In genomic region chr16:18642897-18643296, GRCm38 (mm10) we compare ENCODE assay signal across 28 mouse cellular contexts. TPM values are rescaled to one million over a fixed set of nuclear protein-coding genes. Genes with fewer than 3 reads are reported as not detected.
DNase-seq lines count a peak whose midpoint lies in the region; ATAC-seq and TF ChIP-seq lines count a peak whose summit lies in the region.
"Had no signal": no experiment of that assay in that cellular context is flagged by ENCODE, and none has a peak within 500 bp of the region (broad histone marks: within the 10 kb centered on the region; RNA-seq: fewer than 3 reads in every experiment).

No protein-coding gene starts in this region.

- H3K27me3 ChIP-seq in limb, embryonic 13.5 days = no peaks in the 10 kb centered on the region
- H3K27me3 ChIP-seq in limb, embryonic 10.5 days (ENCODE audit: low read depth, poor library complexity, severe bottlenecking) = no peaks in the 10 kb centered on the region
- no peaks in the 10 kb centered on the region for H3K27me3 ChIP-seq in limb, embryonic 15.5 days
- H3K27me3 ChIP-seq: embryonic facial prominence, embryonic 12.5 days; embryonic facial prominence, embryonic 15.5 days; heart, embryonic 15.5 days had no signal

- H3K4me3 ChIP-seq in limb, embryonic 13.5 days = no peak overlapping the region
- H3K4me3 ChIP-seq in limb, embryonic 10.5 days = no peak overlapping the region
- H3K4me3 ChIP-seq in bone marrow, adult 2 months (replicated peaks; ENCODE audit: control insufficient read depth, low read depth, low read length) = no peak overlapping the region
- no peak overlapping the region for H3K4me3 ChIP-seq in limb, embryonic 15.5 days
- H3K4me3 ChIP-seq in lung, adult 2 months (replicated peaks; ENCODE audit: extremely low read depth, low read depth, low read length) = no peak overlapping the region
- H3K4me3 ChIP-seq: embryonic facial prominence, embryonic 12.5 days; embryonic facial prominence, embryonic 15.5 days; gastrocnemius, adult 2 months; heart, adult 2 months; heart, embryonic 15.5 days; hindbrain, embryonic 10.5 days; hindbrain, embryonic 13.5 days had no signal

- WGBS in limb, embryonic 13.5 days = 88% methylated on average over 4 of the region's 4 CpGs
- WGBS in limb, embryonic 10.5 days = 83% methylated on average over 4 of the region's 4 CpGs
- 66% methylated on average over 4 of the region's 4 CpGs for WGBS in bone marrow, adult 2 months
- 69% methylated on average over 4 of the region's 4 CpGs for WGBS in limb, embryonic 15.5 days
- WGBS in lung, adult 2 months = 66% methylated on average over 4 of the region's 4 CpGs

- no peaks in the 10 kb centered on the region for H3K9me3 ChIP-seq in limb, embryonic 13.5 days
- H3K9me3 ChIP-seq in limb, embryonic 10.5 days (replicated peaks) = no peaks in the 10 kb centered on the region
- H3K9me3 ChIP-seq in limb, embryonic 15.5 days = no peaks in the 10 kb centered on the region
- H3K9me3 ChIP-seq: embryonic facial prominence, embryonic 12.5 days; embryonic facial prominence, embryonic 15.5 days; heart, embryonic 15.5 days; hindbrain, embryonic 10.5 days; hindbrain, embryonic 13.5 days had no signal

- peaks cover 11% of the 10 kb centered on the region; the same call in 1 of the 2 replicates for H3K4me1 ChIP-seq in limb, embryonic 13.5 days
- no peaks in the 10 kb centered on the region for H3K4me1 ChIP-seq in limb, embryonic 10.5 days
- H3K4me1 ChIP-seq in bone marrow, adult 2 months (ENCODE audit: control insufficient read depth, insufficient read depth, low read length) = peaks cover 4% of the 10 kb centered on the region
- peaks cover 28% of the 10 kb centered on the region for H3K4me1 ChIP-seq in limb, embryonic 15.5 days
- H3K4me1 ChIP-seq in lung, adult 2 months (ENCODE audit: control insufficient read depth, insufficient read depth, low read length) = no peaks in the 10 kb centered on the region
- H3K4me1 ChIP-seq: heart, embryonic 15.5 days had no signal

- H3K36me3 ChIP-seq in limb, embryonic 13.5 days = no peaks in the 10 kb centered on the region
- H3K36me3 ChIP-seq in limb, embryonic 10.5 days = no peaks in the 10 kb centered on the region
- no peaks in the 10 kb centered on the region for H3K36me3 ChIP-seq in limb, embryonic 15.5 days
- H3K36me3 ChIP-seq: embryonic facial prominence, embryonic 12.5 days; embryonic facial prominence, embryonic 15.5 days; heart, embryonic 15.5 days; hindbrain, embryonic 10.5 days; hindbrain, embryonic 13.5 days had no signal

- no peak for TF ChIP-seq POLR2A in bone marrow, adult 2 months (IDR thresholded peaks at IDR 0.05; ENCODE audit: borderline replicate concordance, control insufficient read depth, low read depth, low read length)
- no peak for TF ChIP-seq POLR2A in lung, adult 2 months (IDR thresholded peaks at IDR 0.05; ENCODE audit: borderline replicate concordance, extremely low read depth, low read depth, low read length)

- DNase-seq in limb, embryonic 10.5 days (ENCODE audit: low spot score) = no peak
- no peak for DNase-seq in lung, adult 2 months
- no peak for DNase-seq in urinary bladder, postnatal 4 days (ENCODE audit: low spot score in 2 of 2)
- DNase-seq: adrenal gland, adult 8-10 months; adrenal gland, postnatal 36 days; cerebellum, adult 11 months; cerebellum, adult 2 months; cerebellum, adult 9-11 months; cerebellum, postnatal 25 days; forebrain, postnatal 0 days; gastrocnemius, adult 2 months; gastrocnemius, postnatal 14 days; heart, postnatal 10 days; heart, postnatal 36 days had no signal

- no peak for TF ChIP-seq CTCF in bone marrow, adult 2 months (IDR thresholded peaks at IDR 0.05; ENCODE audit: control insufficient read depth, insufficient read depth, low read length)
- TF ChIP-seq CTCF in lung, adult 2 months (IDR thresholded peaks at IDR 0.05; ENCODE audit: insufficient read depth, low read length) = no peak

- 0 out of 2 replicates have a peak, but pooled peaks have one; percentile 25 for ATAC-seq in limb, embryonic 13.5 days (ENCODE audit: low FRiP score, low read depth)
- ATAC-seq in limb, embryonic 15.5 days (ENCODE audit: insufficient number of reproducible peaks, low FRiP score, low TSS enrichment, low read depth) = no peak
- ATAC-seq: activated CD4-positive, CD25-positive, alpha-beta regulatory T cell, adult 4 months; CD4-positive, CD25-positive, alpha-beta regulatory T cell, adult 4 months; forebrain, embryonic 14.5 days; forebrain, postnatal 0 days; hindbrain, embryonic 16.5 days had no signal

- H3K9ac ChIP-seq in limb, embryonic 13.5 days = no peak overlapping the region
- H3K9ac ChIP-seq in limb, embryonic 15.5 days = no peak overlapping the region
- H3K9ac ChIP-seq: embryonic facial prominence, embryonic 12.5 days; embryonic facial prominence, embryonic 15.5 days; forebrain, postnatal 0 days; heart, embryonic 15.5 days; hindbrain, embryonic 13.5 days had no signal

- H3K27ac ChIP-seq in limb, embryonic 13.5 days = no peak overlapping the region
- no peak overlapping the region for H3K27ac ChIP-seq in limb, embryonic 10.5 days
- H3K27ac ChIP-seq in bone marrow, adult 2 months (ENCODE audit: control insufficient read depth, insufficient read depth, low read depth, low read length, poor library complexity) = peak overlapping the region; percentile 35
- H3K27ac ChIP-seq in limb, embryonic 15.5 days = peak overlapping the region; percentile 33; the same call in 1 of the 2 replicates
- H3K27ac ChIP-seq: embryonic facial prominence, embryonic 12.5 days; embryonic facial prominence, embryonic 15.5 days; gastrocnemius, adult 2 months; heart, adult 2 months; heart, embryonic 15.5 days; hindbrain, embryonic 13.5 days had no signal

- H3K4me2 ChIP-seq in limb, embryonic 13.5 days (replicated peaks) = no peak overlapping the region
- no peak overlapping the region for H3K4me2 ChIP-seq in limb, embryonic 15.5 days
- H3K4me2 ChIP-seq: embryonic facial prominence, embryonic 12.5 days; embryonic facial prominence, embryonic 15.5 days; heart, embryonic 11.5 days; heart, embryonic 15.5 days; hindbrain, embryonic 13.5 days had no signal

RNA-seq across cellular contexts. Expression of gene Sept5, which starts 13.1 kb away (rescaled TPM):
- polyA plus RNA-seq in limb, embryonic 13.5 days (2015; fragmentation: Nextera tagmentation; extraction: Ambion mirVana) = 37.0 and 41.7 TPM in 2 replicates
- polyA plus RNA-seq in limb, embryonic 10.5 days (2016; fragmentation: Nextera tagmentation; extraction: Ambion mirVana) = 19.4 and 29.1 TPM in 2 replicates
- 13.9 and 41.9 TPM in 2 replicates for polyA plus RNA-seq in bone marrow, adult 2 months (2011; ENCODE audit: insufficient read depth, insufficient read length, low replicate concordance, missing spikeins)
- polyA plus RNA-seq in limb, embryonic 15.5 days (2015; fragmentation: Nextera tagmentation; extraction: Ambion mirVana) = 59.4 and 62.8 TPM in 2 replicates
- polyA plus RNA-seq in lung, adult 2 months (2012; rRNA removed) = 9.0 and 22.0 TPM in 2 replicates

RNA-seq across cellular contexts. Expression of gene Gm49601, which starts 16.7 kb away (rescaled TPM):
- 5.9 and 6.0 TPM in 2 replicates for polyA plus RNA-seq in limb, embryonic 13.5 days (2015; fragmentation: Nextera tagmentation; extraction: Ambion mirVana)
- 2.3 and 4.7 TPM in 2 replicates for polyA plus RNA-seq in limb, embryonic 10.5 days (2016; fragmentation: Nextera tagmentation; extraction: Ambion mirVana)
- polyA plus RNA-seq in bone marrow, adult 2 months (2011; ENCODE audit: insufficient read depth, insufficient read length, low replicate concordance, missing spikeins) = 13.1 and 15.2 TPM in 2 replicates
- 5.5 and 6.9 TPM in 2 replicates for polyA plus RNA-seq in limb, embryonic 15.5 days (2015; fragmentation: Nextera tagmentation; extraction: Ambion mirVana)
- polyA plus RNA-seq in lung, adult 2 months (2012; rRNA removed) = 3.6 and 9.4 TPM in 2 replicates
- polyA plus RNA-seq: activated CD4-positive, CD25-positive, alpha-beta regulatory T cell, adult 4 months; CD4-positive, CD25-positive, alpha-beta regulatory T cell, adult 4 months had no signal

RNA-seq across cellular contexts. Expression of gene Gp1bb, which starts 20.7 kb away (rescaled TPM):
- polyA plus RNA-seq in limb, embryonic 13.5 days (2015; fragmentation: Nextera tagmentation; extraction: Ambion mirVana) = 2.6 and 3.6 TPM in 2 replicates
- polyA plus RNA-seq in limb, embryonic 10.5 days (2016; fragmentation: Nextera tagmentation; extraction: Ambion mirVana) = 1.8 and 2.8 TPM in 2 replicates
- polyA plus RNA-seq in bone marrow, adult 2 months (2011; ENCODE audit: insufficient read depth, insufficient read length, low replicate concordance, missing spikeins) = 50.4 and 84.3 TPM in 2 replicates
- polyA plus RNA-seq in limb, embryonic 15.5 days (2015; fragmentation: Nextera tagmentation; extraction: Ambion mirVana) = 3.0 and 3.4 TPM in 2 replicates
- 9.7 and 15.5 TPM in 2 replicates for polyA plus RNA-seq in lung, adult 2 months (2012; rRNA removed)
- polyA plus RNA-seq: activated CD4-positive, CD25-positive, alpha-beta regulatory T cell, adult 4 months; CD4-positive, CD25-positive, alpha-beta regulatory T cell, adult 4 months had no signal

RNA-seq across cellular contexts. Expression of gene Tbx1, which starts 52.4 kb away (rescaled TPM):
- 5.5 and 6.0 TPM in 2 replicates for polyA plus RNA-seq in limb, embryonic 13.5 days (2015; fragmentation: Nextera tagmentation; extraction: Ambion mirVana)
- 1.1 and 1.7 TPM in 2 replicates for polyA plus RNA-seq in limb, embryonic 10.5 days (2016; fragmentation: Nextera tagmentation; extraction: Ambion mirVana)
- not detected in 2 replicates for polyA plus RNA-seq in bone marrow, adult 2 months (2011; ENCODE audit: insufficient read depth, insufficient read length, low replicate concordance, missing spikeins)
- polyA plus RNA-seq in limb, embryonic 15.5 days (2015; fragmentation: Nextera tagmentation; extraction: Ambion mirVana) = 6.0 and 6.4 TPM in 2 replicates
- 32.5 and 38.4 TPM in 2 replicates for polyA plus RNA-seq in lung, adult 2 months (2012; rRNA removed)
- polyA plus RNA-seq: activated CD4-positive, CD25-positive, alpha-beta regulatory T cell, adult 4 months; CD4-positive, CD25-positive, alpha-beta regulatory T cell, adult 4 months had no signal

Comparison
In these comparisons a context has a peak if more than half of its experiments do, and no peak if none do; other contexts are left out.
1. H3K27ac ChIP-seq: peak in bone marrow, adult 2 months (single experiment) and limb, embryonic 15.5 days (single experiment); none in limb, embryonic 13.5 days (single experiment) and limb, embryonic 10.5 days (single experiment).